Mouse (Mus musculus) embryonic facial prominence, embryonic 10.5 days (tissue): ENCODE measurements at regions not wholly inside any gene's neighbourhood (a gene's known extent, or its start where the extent isn't known, plus 50 kb on each side); places are given as distances from the start of the nearest gene placed in this dataset. TPM values are rescaled to one million over a fixed set of nuclear protein-coding genes. Genes with fewer than 3 reads are reported as not detected.
A peak's percentile ranks its signal among the peaks of the same experiment; 100 is the strongest.

ENCODE experiments used
- DNase-seq: peaks from one replicate; pipeline ENCODE4 v3.0.0-alpha.2; 2017; ENCODE audit warnings: low spot score
- H3K27ac ChIP-seq: fragments of 300-500 bp; sonication (generic); replicated peaks from 2 replicates; pipeline ENCODE4 v1.5.1; 2016; ENCODE audit warnings: mild to moderate bottlenecking
- H3K27me3 ChIP-seq: fragments of 300-500 bp; sonication (generic); replicated peaks from 2 replicates; pipeline ENCODE4 v1.6.1; 2016; ENCODE audit warnings: low read depth, mild to moderate bottlenecking; ENCODE audit not compliant: poor library complexity, severe bottlenecking
- H3K36me3 ChIP-seq: fragments of 300-500 bp; sonication (generic); replicated peaks from 2 replicates; pipeline ENCODE4 v1.6.1; 2016; ENCODE audit warnings: mild to moderate bottlenecking, moderate library complexity
- H3K4me1 ChIP-seq: fragments of 300-500 bp; sonication (generic); 2 replicates; pipeline ENCODE4 v1.6.1; 2016
- H3K4me3 ChIP-seq: fragments of 300-500 bp; sonication (generic); 2 replicates; pipeline ENCODE4 v1.5.1; 2016; ENCODE audit warnings: mild to moderate bottlenecking, moderate library complexity
- H3K9me3 ChIP-seq: fragments of 300-500 bp; sonication (generic); 2 replicates; pipeline ENCODE4 v1.6.1; 2016; ENCODE audit warnings: mild to moderate bottlenecking
- WGBS: fragments of 180-500 bp; shearing (Covaris S2); methylation state at CpG from one replicate; pipeline ENCODE4 v1.1.7; 2016; 5-methylcytosine and 5-hydroxymethylcytosine counted together
- microRNA counts: library from miRNA; unstranded; fragments of <30 nt; microRNA quantifications from one replicate; lab custom pipeline; 2017
- microRNA-seq: library from miRNA; unstranded; fragments of <30 nt; microRNA quantifications from one replicate; pipeline ENCODE4, GENCODE M21; 2017

DNA sequence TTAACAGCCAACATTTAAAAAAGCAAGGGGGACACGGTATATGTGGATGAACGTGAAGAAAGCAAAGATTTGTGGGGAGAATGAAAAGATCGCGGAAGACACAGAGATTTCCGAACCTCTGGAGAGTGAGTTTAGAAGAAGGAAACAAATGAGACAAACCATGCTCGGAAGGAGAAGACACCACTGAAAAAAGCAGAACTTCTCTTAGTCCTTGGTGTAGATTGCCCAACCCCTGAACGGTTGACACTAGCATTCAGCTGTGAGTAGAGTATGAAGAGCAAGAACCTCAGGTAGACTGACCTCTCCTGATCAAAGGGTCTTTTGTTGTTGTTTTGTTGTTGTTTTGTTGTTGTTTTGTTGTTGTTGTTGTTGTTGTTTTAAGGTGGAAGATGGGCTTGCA lies 75.8 kb upstream of the Hsd17b12 start:
- Histone ChIP-seq H3K27ac (no peak overlapping the region), H3K4me1 (no peaks in the 10 kb centered on the region), H3K9me3 (no peaks in the 10 kb centered on the region), H3K27me3 (peaks cover 30% of the 10 kb centered on the region), H3K36me3 (no peaks in the 10 kb centered on the region), H3K4me3 (no peak overlapping the region)
- WGBS, result 90% methylated on average over 7 of the region's 7 CpGs
- DNase-seq, result no peak

DNA sequence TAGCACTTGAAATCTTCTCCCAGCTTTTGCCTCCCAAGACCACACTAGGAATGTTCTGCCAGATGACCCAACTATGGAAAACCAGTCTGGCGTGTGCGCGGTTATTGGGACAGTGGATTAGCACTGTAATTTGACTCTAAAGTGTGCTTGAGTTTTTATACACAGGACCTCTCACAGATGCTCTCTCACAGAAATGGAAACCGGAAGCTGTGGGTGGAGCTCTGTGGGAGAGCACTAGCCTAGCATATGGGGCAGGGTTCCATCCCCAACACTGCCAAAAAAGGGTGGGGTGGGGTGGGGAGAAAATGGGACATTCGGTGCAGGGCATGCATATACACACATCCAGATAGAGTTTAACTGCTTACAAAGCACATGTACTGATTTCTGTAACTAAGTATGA lies 61.7 kb upstream of the Hsd17b12 start:
- Histone ChIP-seq H3K27me3 (no peaks in the 10 kb centered on the region), H3K27ac (no peak overlapping the region), H3K36me3 (no peaks in the 10 kb centered on the region), H3K4me3 (no peak overlapping the region), H3K4me1 (peaks cover 8% of the 10 kb centered on the region; the same call in 1 of the 2 replicates), H3K9me3 (no peaks in the 10 kb centered on the region)
- 72% methylated on average over 5 of the region's 5 CpGs for WGBS
- DNase-seq, result no peak

DNA sequence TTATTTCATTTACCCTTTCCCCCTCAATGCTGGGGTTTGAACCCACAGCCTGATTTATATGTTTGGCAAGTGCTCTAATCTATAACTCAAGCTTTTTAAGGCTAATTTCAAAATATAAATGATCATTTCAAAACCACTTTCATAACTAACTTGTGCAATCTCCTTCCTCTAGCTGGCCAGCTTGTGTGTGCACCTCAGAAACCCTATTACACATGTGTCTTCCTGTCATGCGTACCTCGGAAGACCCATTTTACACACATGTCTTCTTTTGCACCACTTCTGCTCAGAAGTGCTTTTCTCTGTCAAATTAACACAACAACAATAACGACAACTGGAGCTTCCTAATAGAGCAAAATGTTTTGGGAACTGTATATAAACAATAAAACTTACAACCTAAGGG lies 59.7 kb upstream of the Hsd17b12 start:
- Histone ChIP-seq H3K27me3 (no peaks in the 10 kb centered on the region), H3K9me3 (no peaks in the 10 kb centered on the region), H3K27ac (no peak overlapping the region), H3K4me3 (no peak overlapping the region), H3K36me3 (no peaks in the 10 kb centered on the region), H3K4me1 (peaks cover 8% of the 10 kb centered on the region; the same call in 1 of the 2 replicates)
- DNase-seq, result no peak
- WGBS, result 89% methylated on average over 3 of the region's 3 CpGs

DNA sequence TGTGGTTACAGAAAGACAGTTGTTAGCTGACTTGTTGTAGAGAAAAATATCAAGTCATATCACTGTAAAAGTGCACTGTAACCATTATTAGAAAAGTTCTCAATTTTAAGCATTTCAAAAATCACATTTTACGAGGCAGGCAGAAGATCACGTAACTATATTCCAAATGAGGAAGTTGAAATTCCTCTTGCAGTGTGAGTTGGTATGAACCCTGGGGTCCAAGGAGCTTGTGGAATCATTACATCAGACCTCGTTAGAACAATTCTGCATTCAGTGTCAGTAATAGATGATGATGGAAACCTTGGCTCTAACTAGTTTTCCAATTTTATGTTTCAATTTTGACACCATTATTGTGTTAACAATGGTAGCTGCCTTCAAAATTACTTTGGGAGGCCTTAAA lies 57.7 kb upstream of the Hsd17b12 start:
- Histone ChIP-seq H3K4me1 (peaks cover 8% of the 10 kb centered on the region; the same call in 1 of the 2 replicates), H3K4me3 (no peak overlapping the region), H3K36me3 (no peaks in the 10 kb centered on the region), H3K27ac (no peak overlapping the region), H3K9me3 (no peaks in the 10 kb centered on the region), H3K27me3 (no peaks in the 10 kb centered on the region)
- WGBS, result 86% methylated on average over 3 of the region's 3 CpGs
- no peak for DNase-seq

MicroRNA genes in the stretch of these regions (microRNA counts, 519-probe panel; counts per million panel counts)
- 2,143 counts per million, percentile 62 among the panel's probes with 10 or more counts for microRNA mmu-miR-129-3p (lab: Ali Mortazavi, UCI)
- 188 counts per million, percentile 57 among the panel's probes with 10 or more counts for microRNA mmu-miR-129-5p (lab: Ali Mortazavi, UCI)

Small RNAs in the stretch of these regions (microRNA-seq; reads per million reads assigned to microRNA genes)
- gene Mir129-2, result not detected
- gene Mir129b, result not detected
